Mouse (Mus musculus) spleen, adult 2 months (tissue): ENCODE results near the gene Hyal4. TPM values are rescaled to one million over a fixed set of nuclear protein-coding genes. Genes with fewer than 3 reads are reported as not detected.

ENCODE experiments used
- DNase-seq, 2 experiments: peaks; one replicate each; pipeline versions ENCODE4 v3.0.0 to v3.0.0-alpha.2; 2012 to 2021; ENCODE audit warnings: low spot score in 2 of 2, low read depth in 1 of 2
- H3K27ac ChIP-seq: fragments of 200-500 bp; 2 replicates; pipeline ENCODE4 v1.5.1; 2012; ENCODE audit warnings: low read length, inconsistent platforms; ENCODE audit not compliant: insufficient read depth
- H3K27me3 ChIP-seq: fragments of 200-500 bp; 2 replicates; pipeline ENCODE4 v1.6.1; 2012; ENCODE audit warnings: mild to moderate bottlenecking, moderate library complexity, low read length, inconsistent platforms; ENCODE audit not compliant: control insufficient read depth, insufficient read depth
- H3K36me3 ChIP-seq: fragments of 200-500 bp; 2 replicates; pipeline ENCODE4 v1.6.1; 2012; ENCODE audit warnings: mild to moderate bottlenecking, low read length, inconsistent platforms; ENCODE audit not compliant: control insufficient read depth, insufficient read depth
- H3K4me1 ChIP-seq: fragments of 200-500 bp; 2 replicates; pipeline ENCODE4 v1.6.1; 2011; ENCODE audit warnings: inconsistent platforms; ENCODE audit not compliant: control insufficient read depth, insufficient read depth, insufficient read length
- H3K4me3 ChIP-seq: fragments of 200-500 bp; 2 replicates; pipeline ENCODE4 v1.5.1; 2011; ENCODE audit warnings: mild to moderate bottlenecking, inconsistent platforms; ENCODE audit not compliant: insufficient read depth, insufficient read length; ENCODE audit errors: extremely low read depth
- CTCF ChIP-seq: fragments of 200-500 bp; IDR thresholded peaks from 2 replicates; pipeline ENCODE4 v1.5.1; 2011; ENCODE audit warnings: mild to moderate bottlenecking, inconsistent platforms; ENCODE audit not compliant: insufficient read depth, insufficient read length, insufficient replicate concordance; ENCODE audit errors: extremely low read depth
- POLR2A ChIP-seq: fragments of 200-500 bp; IDR thresholded peaks from 2 replicates; pipeline ENCODE4 v1.6.1; 2011; ENCODE audit warnings: low read depth, low read length, inconsistent platforms
- WGBS: fragments of 180-500 bp; shearing (Covaris S2); methylation state at CpG from one replicate; pipeline ENCODE4 v1.1.7; 2018; 5-methylcytosine and 5-hydroxymethylcytosine counted together
- polyA plus RNA-seq: library from polyadenylated mRNA; depleted of rRNA; stranded (reverse); fragments of >200 nt; gene quantifications from 2 replicates; pipeline ENCODE4 v1.2.3, GENCODE M21; 2012; rRNA removed

Hyal4 gene
- polyA plus RNA-seq, 1 experiment, result not detected

DNA sequence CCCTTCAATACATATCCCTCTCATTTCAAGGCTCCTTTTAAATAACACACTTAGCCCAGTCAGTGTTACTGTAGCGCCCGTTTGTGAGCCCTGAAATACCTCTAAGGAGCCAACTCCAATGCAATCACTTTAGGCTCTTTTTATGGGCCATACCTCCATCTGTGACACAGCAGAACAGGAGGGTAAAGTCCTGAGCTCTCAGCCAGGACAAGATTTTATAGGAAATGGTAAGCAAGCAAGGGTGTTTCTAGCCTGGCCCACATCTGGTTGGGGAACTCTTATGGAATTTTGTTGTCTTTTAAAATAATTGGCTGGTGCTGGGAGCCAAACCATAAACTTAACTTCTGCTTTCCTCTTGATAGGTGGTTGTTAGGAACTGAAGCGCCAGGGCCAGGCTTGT lies 11.2 kb downstream of the Hyal4 start:
- TF ChIP-seq POLR2A (no peak), CTCF (no peak)
- H3K4me3 ChIP-seq, result no peak overlapping the region
- no peaks in the 10 kb centered on the region for H3K4me1 ChIP-seq
- H3K36me3 ChIP-seq, result no peaks in the 10 kb centered on the region
- DNase-seq, result no peak
- no peaks in the 10 kb centered on the region for H3K27me3 ChIP-seq
- H3K27ac ChIP-seq, result no peak overlapping the region
- 86% methylated on average over 3 of the region's 3 CpGs for WGBS

DNA sequence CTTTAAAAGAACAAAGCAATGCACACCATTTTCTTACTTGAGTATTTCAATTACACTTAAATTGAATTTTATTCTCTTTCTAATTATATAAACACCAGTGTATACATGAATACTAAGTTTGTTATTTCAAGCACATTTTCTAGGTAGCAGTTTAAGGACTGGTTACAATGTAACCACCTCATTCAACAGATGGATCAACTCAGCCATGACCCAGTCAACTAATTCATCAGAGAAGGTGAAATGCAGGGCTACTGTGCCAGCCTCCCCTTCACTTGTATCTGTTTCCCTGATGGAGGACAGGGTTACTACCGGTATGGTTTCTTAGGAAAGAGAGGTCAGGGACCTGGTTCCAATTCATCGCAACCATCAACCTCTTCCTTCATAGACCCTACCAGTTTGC lies 18.1 kb downstream of the Hyal4 start:
- H3K4me1 ChIP-seq, result no peaks in the 10 kb centered on the region
- no peak for TF ChIP-seq POLR2A
- no peak for TF ChIP-seq CTCF
- WGBS, result 84% methylated on average over 2 of the region's 2 CpGs
- DNase-seq, result no peak
- no peaks in the 10 kb centered on the region for H3K27me3 ChIP-seq
- no peaks in the 10 kb centered on the region for H3K36me3 ChIP-seq
- no peak overlapping the region for H3K4me3 ChIP-seq
- no peak overlapping the region for H3K27ac ChIP-seq

DNA sequence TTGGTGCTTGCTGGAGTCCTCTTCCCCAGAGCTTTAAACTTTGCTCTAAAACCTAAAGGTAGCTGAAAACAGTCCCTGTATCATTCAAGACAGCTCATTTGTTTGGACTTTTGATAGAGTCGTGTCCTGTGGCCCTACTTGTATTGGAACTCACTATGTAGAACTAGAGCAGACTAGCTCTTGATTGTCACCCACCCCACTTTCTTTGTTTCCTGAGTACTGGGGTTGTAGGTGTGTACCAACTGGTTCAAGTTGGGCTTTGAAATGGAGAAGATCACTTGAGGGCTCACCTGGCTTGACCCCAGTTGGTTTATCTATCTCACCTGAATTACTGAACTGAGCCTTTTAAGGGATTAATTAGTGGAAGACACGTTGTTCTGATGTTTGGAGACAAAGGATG lies 31.1 kb downstream of the Hyal4 start:
- no peaks in the 10 kb centered on the region for H3K36me3 ChIP-seq
- DNase-seq, result no peak
- H3K27me3 ChIP-seq, result no peaks in the 10 kb centered on the region
- H3K4me3 ChIP-seq, result no peak overlapping the region
- no peaks in the 10 kb centered on the region for H3K4me1 ChIP-seq
- no peak for TF ChIP-seq CTCF
- no peak for TF ChIP-seq POLR2A
- WGBS, result 60% methylated on average over 2 of the region's 2 CpGs
- H3K27ac ChIP-seq, result no peak overlapping the region

DNA sequence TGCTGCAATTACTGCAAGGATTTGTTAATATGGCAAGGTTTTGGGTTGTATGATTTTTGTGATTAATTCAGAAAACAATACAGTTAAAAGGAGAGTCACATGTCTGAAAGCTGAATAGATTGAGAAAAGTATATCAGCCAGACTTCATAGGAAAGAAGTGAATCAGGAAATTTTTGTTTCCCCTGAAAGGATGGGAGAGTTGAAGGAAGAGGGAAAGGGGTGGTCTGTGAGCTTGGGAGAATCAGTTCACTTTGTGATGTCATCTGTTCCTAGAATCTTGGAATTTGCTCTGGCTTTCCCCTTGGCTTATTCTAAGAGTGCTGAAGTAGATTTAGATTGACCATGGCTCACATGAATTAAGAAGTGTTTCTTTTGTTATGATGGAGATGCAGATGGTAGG lies 42.8 kb downstream of the Hyal4 start, which contains the start of gene Spam1:
Gene Spam1, plus strand, starts transcription at position 301 of the 400 bp plus-strand sequence.
- H3K27ac ChIP-seq, result no peak within 1 kb of the TSS
- TF ChIP-seq CTCF (no peak), POLR2A (no peak)
- no peak for DNase-seq
- no peak within 1 kb of the TSS for H3K4me3 ChIP-seq
- H3K36me3 ChIP-seq, result no peaks in the 10 kb centered on the region
- no peaks in the 10 kb centered on the region for H3K27me3 ChIP-seq
- H3K4me1 ChIP-seq, result no peaks in the 10 kb centered on the region

Other genes with a start within 250 kb of the Hyal4 start
- gene Iqub, start 233.3 kb upstream of the Hyal4 start, polyA plus RNA-seq, result not detected in 2 replicates
- gene Ndufa5, start 220.3 kb upstream of the Hyal4 start, polyA plus RNA-seq, result 0.58 and 0.92 TPM in 2 replicates
- gene Asb15, start 220.2 kb upstream of the Hyal4 start, polyA plus RNA-seq, result 0.01 TPM in 1 of 2 replicates, not detected in the other
- not detected in 2 replicates for gene Lmod2, start 150.6 kb upstream of the Hyal4 start, polyA plus RNA-seq
- 22.3 and 46.5 TPM in 2 replicates for gene Wasl, start 83.3 kb upstream of the Hyal4 start, polyA plus RNA-seq
- gene Hyal6, start 15.1 kb upstream of the Hyal4 start, polyA plus RNA-seq, result not detected in 2 replicates
- gene Spam1, start 42.9 kb downstream of the Hyal4 start, polyA plus RNA-seq, result not detected in 2 replicates
- gene Hyal5, start 109.7 kb downstream of the Hyal4 start, polyA plus RNA-seq, result not detected in 2 replicates
- gene Tmem229a, start 208.0 kb downstream of the Hyal4 start, polyA plus RNA-seq, result 0.18 and 0.22 TPM in 2 replicates